Mouse (Mus musculus) sigmoid colon, adult 10 weeks (tissue): ENCODE results near the gene Elovl3. TPM values are rescaled to one million over a fixed set of nuclear protein-coding genes. Genes with fewer than 3 reads are reported as not detected.

Experiments used
- polyA plus RNA-seq: library from polyadenylated mRNA; stranded (reverse); fragments of 350-450 nt; fragmentation: Illumina TruSeq; extraction: RNeasy Lipid Tissue Mini Kit (QIAGEN cat#74804); gene quantifications from one replicate; pipeline ENCODE4 v1.2.3, GENCODE M21; 2014; ENCODE audit warnings: low read depth, low replicate concordance

The Elovl3 gene
- not detected for polyA plus RNA-seq

DNA sequence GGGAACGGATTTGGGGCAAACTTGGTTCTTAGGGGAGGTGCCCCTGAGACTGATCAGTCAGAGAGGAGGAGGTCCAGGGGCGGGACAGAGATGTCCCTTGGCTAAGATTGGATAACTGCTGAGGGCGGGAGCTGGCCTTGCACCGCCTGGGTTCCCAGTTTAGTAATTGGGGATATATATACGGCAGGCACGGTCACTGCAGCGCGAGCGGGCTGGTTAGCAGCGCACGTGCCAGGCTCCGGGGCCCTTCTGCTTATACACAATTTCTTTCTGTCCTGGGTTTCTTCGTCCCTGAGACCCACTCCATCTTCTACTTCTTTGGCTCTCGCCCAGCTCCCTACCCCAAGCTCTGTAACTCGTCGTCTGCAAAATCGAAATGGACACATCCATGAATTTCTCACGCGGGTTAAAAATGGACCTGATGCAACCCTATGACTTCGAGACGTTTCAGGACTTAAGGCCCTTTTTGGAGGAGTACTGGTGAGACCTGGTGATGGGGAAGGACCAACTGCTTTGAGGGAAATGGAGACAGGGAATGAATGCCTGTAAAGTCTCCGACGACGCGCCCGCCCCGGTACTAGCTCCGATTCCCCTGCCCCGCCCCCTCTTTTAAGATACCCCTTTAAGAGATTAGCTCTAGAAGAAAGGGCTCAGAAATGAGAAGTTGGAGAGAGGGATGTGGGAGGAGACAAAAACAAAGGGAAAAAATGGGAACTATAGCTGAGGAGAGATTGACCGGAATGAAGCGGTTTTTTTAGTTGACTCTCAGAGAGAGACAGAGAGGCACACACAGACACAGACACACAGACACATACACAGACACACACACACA lies at the start of gene Elovl3:
Elovl3 (plus strand) TSS at position 204 of the 832 bp plus-strand sequence.

GRCm38 (mm10) chr19:46147511-46148371 lies 16.0 kb downstream of the Elovl3 start, which contains the start of gene Pitx3:
TSS of gene Pitx3 (minus strand) at chr19:46148326.

GRCm38 (mm10) chr19:46152127-46152803 lies 20.6 kb downstream of the Elovl3 start, which contains the start of gene Gbf1:
TSS of gene Gbf1 (plus strand) at chr19:46152509.

Other genes with a start within 250 kb of the Elovl3 start
- 22.2 TPM for gene Armh3, start 133.4 kb upstream of the Elovl3 start, polyA plus RNA-seq
- gene Hps6, start 128.4 kb upstream of the Elovl3 start, polyA plus RNA-seq = not detected
- gene Pprc1, start 87.0 kb upstream of the Elovl3 start, polyA plus RNA-seq = 4.7 TPM
- gene Ldb1, start 86.7 kb upstream of the Elovl3 start, polyA plus RNA-seq = 28.0 TPM
- gene Nolc1, start 56.0 kb upstream of the Elovl3 start, polyA plus RNA-seq = 8.7 TPM
- not detected for gene Pitx3, start 16.4 kb downstream of the Elovl3 start, polyA plus RNA-seq
- 34.5 TPM for gene Gbf1, start 20.6 kb downstream of the Elovl3 start, polyA plus RNA-seq
- 1.6 TPM for gene Nfkb2, start 172.4 kb downstream of the Elovl3 start, polyA plus RNA-seq
- gene Psd, start 195.3 kb downstream of the Elovl3 start, polyA plus RNA-seq = 2.7 TPM
- not detected for gene Fbxl15, start 196.3 kb downstream of the Elovl3 start, polyA plus RNA-seq
- gene Cuedc2, start 206.8 kb downstream of the Elovl3 start, polyA plus RNA-seq = 2.8 TPM
- 1.1 TPM for gene Mfsd13a, start 209.2 kb downstream of the Elovl3 start, polyA plus RNA-seq
- gene 2310034G01Rik, start 218.4 kb downstream of the Elovl3 start, polyA plus RNA-seq = 1.8 TPM